Mouse (Mus musculus): ENCODE data around the gene Qser1. TPM values are rescaled to one million over a fixed set of nuclear protein-coding genes. Genes with fewer than 3 reads are reported as not detected.
A peak's percentile ranks its signal among the peaks of the same experiment; 100 is the strongest.

Gene Qser1
- total RNA-seq, 2 experiments from 2014 or later, result 8.7 to 56.0 TPM

- ATAC-seq (replicated peaks; ENCODE audit: poor library complexity), result no peak
These were observed 76.9 kb downstream of the Qser1 start for GRCm38 (mm10) chr2:104739691-104740090.

- ATAC-seq (replicated peaks; ENCODE audit: poor library complexity), result no peak
These were observed 80.3 kb downstream of the Qser1 start for GRCm38 (mm10) chr2:104736241-104736640.

- peak; percentile 1; the same call in 1 of the 2 replicates for ATAC-seq (replicated peaks; ENCODE audit: poor library complexity)
These were observed 83.9 kb downstream of the Qser1 start for GRCm38 (mm10) chr2:104732562-104733256.

GRCm38 (mm10) chr2:104732033-104732444 is 84.5 kb downstream of the Qser1 start:
- ATAC-seq (replicated peaks; ENCODE audit: poor library complexity), result peak; percentile 92

GRCm38 (mm10) chr2:104727369-104727768 is 89.2 kb downstream of the Qser1 start:
- ATAC-seq (replicated peaks; ENCODE audit: poor library complexity), result no peak

GRCm38 (mm10) chr2:104722021-104722420 is 94.5 kb downstream of the Qser1 start:
- no peak for ATAC-seq (replicated peaks; ENCODE audit: poor library complexity)

GRCm38 (mm10) chr2:104717827-104718226 is 98.7 kb downstream of the Qser1 start:
- no peak for ATAC-seq (replicated peaks; ENCODE audit: poor library complexity)

- ATAC-seq (replicated peaks; ENCODE audit: poor library complexity), result peak; percentile 13; the same call in 1 of the 2 replicates
These were observed 99.3 kb downstream of the Qser1 start for GRCm38 (mm10) chr2:104717231-104717735.

GRCm38 (mm10) chr2:104716279-104716678 is 100.3 kb downstream of the Qser1 start, which contains the start of gene Pin1rt1:
Pin1rt1 (minus strand) TSS chr2:104716379.
- no peak for ATAC-seq (replicated peaks; ENCODE audit: poor library complexity)

- ATAC-seq (replicated peaks; ENCODE audit: poor library complexity), result no peak
These were observed 102.3 kb downstream of the Qser1 start for GRCm38 (mm10) chr2:104714254-104714691.

GRCm38 (mm10) chr2:104712486-104712809 is 104.1 kb downstream of the Qser1 start:
- ATAC-seq (replicated peaks; ENCODE audit: poor library complexity), result peak; percentile 38

- peak; percentile 69 for ATAC-seq (replicated peaks; ENCODE audit: poor library complexity)
These were observed 104.7 kb downstream of the Qser1 start, which contains the start of gene Tcp11l1 for GRCm38 (mm10) chr2:104711585-104712485. Tcp11l1 (minus strand) TSS chr2:104712169.

GRCm38 (mm10) chr2:104710670-104711370 is 105.7 kb downstream of the Qser1 start:
- ATAC-seq (replicated peaks; ENCODE audit: poor library complexity), result peak; percentile 15; the same call in 1 of the 2 replicates

- no peak for ATAC-seq (replicated peaks; ENCODE audit: poor library complexity)
These were observed 106.7 kb downstream of the Qser1 start for GRCm38 (mm10) chr2:104709786-104710337.

Other genes starting within 250 kb of the Qser1 start
- gene Cstf3, start 226.2 kb downstream of the Qser1 start, total RNA-seq (2015), result 41.5 and 60.7 TPM in 2 replicates
- gene Cstf3, start 226.2 kb downstream of the Qser1 start, total RNA-seq (2017), result 20.9 and 24.5 TPM in 2 replicates
- gene Tcp11l1, start 104.6 kb downstream of the Qser1 start, total RNA-seq (2015), result 15.3 and 15.8 TPM in 2 replicates
- 9.0 and 10.8 TPM in 2 replicates for gene Tcp11l1, start 104.6 kb downstream of the Qser1 start, total RNA-seq (2017)
- not detected in 2 replicates for gene Pin1rt1, start 100.4 kb downstream of the Qser1 start, total RNA-seq (2015)
- gene Pin1rt1, start 100.4 kb downstream of the Qser1 start, total RNA-seq (2017), result not detected in 2 replicates
- gene Depdc7, start 73.9 kb downstream of the Qser1 start, total RNA-seq (2015), result 4.5 and 5.4 TPM in 2 replicates
- gene Depdc7, start 73.9 kb downstream of the Qser1 start, total RNA-seq (2017), result 4.1 and 4.8 TPM in 2 replicates
- gene Prrg4, start 33.1 kb upstream of the Qser1 start, total RNA-seq (2015), result 1.1 and 1.4 TPM in 2 replicates
- 4.1 and 4.8 TPM in 2 replicates for gene Prrg4, start 33.1 kb upstream of the Qser1 start, total RNA-seq (2017)
- 2.2 and 10.1 TPM in 2 replicates for gene Ccdc73, start 51.0 kb upstream of the Qser1 start, total RNA-seq (2015)
- 0.03 and 5.2 TPM in 2 replicates for gene Ccdc73, start 51.0 kb upstream of the Qser1 start, total RNA-seq (2017)
- gene Eif3m, start 200.3 kb upstream of the Qser1 start, total RNA-seq (2015), result 397 and 412 TPM in 2 replicates
- 294 and 304 TPM in 2 replicates for gene Eif3m, start 200.3 kb upstream of the Qser1 start, total RNA-seq (2017)

Data from megakaryocyte progenitor cell, adult 5-6 weeks (primary cell).